Mouse (Mus musculus) thymus, adult 2 months (tissue): ENCODE results near the gene 4933424G06Rik. TPM values are rescaled to one million over a fixed set of nuclear protein-coding genes. Genes with fewer than 3 reads are reported as not detected.

Experiments used
- DNase-seq: peaks from one replicate; pipeline ENCODE4 v3.0.0; 2021
- H3K27ac ChIP-seq: fragments of 200-500 bp; 2 replicates; pipeline ENCODE4 v1.5.1; 2012; ENCODE audit warnings: low read length, control low read depth; ENCODE audit not compliant: control insufficient read depth, insufficient read depth
- H3K27me3 ChIP-seq: fragments of 200-500 bp; 2 replicates; pipeline ENCODE4 v1.6.1; 2012; ENCODE audit warnings: mild to moderate bottlenecking, low read length, moderate library complexity, mixed read lengths; ENCODE audit not compliant: control insufficient read depth, insufficient read depth
- H3K36me3 ChIP-seq: fragments of 200-500 bp; 2 replicates; pipeline ENCODE4 v1.6.1; 2012; ENCODE audit warnings: mild to moderate bottlenecking, low read length, moderate library complexity; ENCODE audit not compliant: control insufficient read depth, insufficient read depth
- H3K4me1 ChIP-seq: fragments of 200-500 bp; replicated peaks from 2 replicates; pipeline ENCODE4 v1.6.1; 2012; ENCODE audit warnings: low read length; ENCODE audit not compliant: control insufficient read depth, insufficient read depth
- H3K4me3 ChIP-seq: fragments of 200-500 bp; 2 replicates; pipeline ENCODE4 v1.5.1; 2012; ENCODE audit warnings: mild to moderate bottlenecking, low read length, control low read depth, moderate library complexity; ENCODE audit not compliant: control insufficient read depth, insufficient read depth
- CTCF ChIP-seq: fragments of 200-500 bp; IDR thresholded peaks from 2 replicates; pipeline ENCODE4 v1.5.1; 2012; ENCODE audit warnings: mild to moderate bottlenecking, control low read depth, low read length, moderate library complexity, borderline replicate concordance; ENCODE audit not compliant: control insufficient read depth, poor library complexity, insufficient read depth; ENCODE audit errors: extremely low read depth
- POLR2A ChIP-seq: fragments of 200-500 bp; IDR thresholded peaks from 2 replicates; pipeline ENCODE4 v1.6.1; 2012; ENCODE audit warnings: mild to moderate bottlenecking, low read length, control low read depth, moderate library complexity; ENCODE audit not compliant: control insufficient read depth, poor library complexity, insufficient read depth; ENCODE audit errors: extremely low read depth
- WGBS: fragments of 180-500 bp; shearing (Covaris S2); methylation state at CpG from one replicate; pipeline ENCODE4 v1.1.7; 2018; 5-methylcytosine and 5-hydroxymethylcytosine counted together
- polyA plus RNA-seq: library from polyadenylated mRNA; depleted of rRNA; stranded (reverse); fragments of >200 nt; gene quantifications from 2 replicates; pipeline ENCODE4 v1.2.3, GENCODE M21; 2012

Gene 4933424G06Rik
- polyA plus RNA-seq, 1 experiment = not detected

GRCm38 (mm10) chr1:36708626-36709025 lies 1.3 kb upstream of the 4933424G06Rik start:
- no peak for TF ChIP-seq CTCF
- TF ChIP-seq POLR2A = no peak
- H3K27ac ChIP-seq = no peak overlapping the region

DNA sequence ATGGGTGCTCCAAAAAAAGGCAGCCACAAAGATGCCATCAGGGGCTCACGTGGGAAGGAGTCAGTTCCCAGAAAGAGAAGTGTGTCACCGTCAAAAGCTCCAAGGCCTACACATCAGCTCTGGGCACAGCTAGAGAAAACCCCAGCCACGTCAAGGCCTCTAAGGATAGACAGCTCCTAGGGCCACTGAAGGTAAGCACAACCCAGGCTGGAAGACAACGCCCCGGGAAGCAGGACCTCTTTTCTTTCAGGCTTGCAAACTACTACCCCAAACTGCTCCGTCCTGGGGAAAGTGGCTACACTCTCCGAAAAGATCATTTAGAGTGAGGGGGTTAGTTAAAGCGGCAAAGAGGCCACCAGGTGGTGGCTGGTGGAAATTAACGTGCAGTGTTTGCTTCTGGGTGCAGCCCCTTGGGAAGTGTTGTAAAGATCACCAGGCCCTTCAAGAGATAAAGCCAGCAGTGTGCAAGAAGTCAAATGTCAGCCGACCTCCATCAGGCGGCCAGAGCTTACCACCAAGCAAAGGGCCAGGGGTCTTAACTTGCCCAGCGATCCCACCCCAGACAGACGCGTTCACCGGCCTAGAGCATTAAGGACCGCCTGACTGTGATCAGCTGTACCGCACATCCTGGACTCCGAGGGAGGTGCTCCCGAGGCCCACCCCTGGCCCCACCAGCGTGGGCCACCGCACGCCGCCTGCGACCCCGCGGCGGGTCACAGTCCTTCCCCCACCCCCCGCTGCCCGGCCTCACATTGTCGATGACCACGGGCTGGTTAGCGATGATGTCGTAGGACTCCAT lies 695 bp upstream of the 4933424G06Rik start:
- Histone ChIP-seq H3K36me3 (peaks cover 16% of the 10 kb centered on the region), H3K4me3 (peak overlapping the region; percentile 97), H3K27me3 (no peaks in the 10 kb centered on the region), H3K27ac (peak overlapping the region; percentile 36), H3K4me1 (peaks cover 13% of the 10 kb centered on the region)
- DNase-seq = peak; percentile 59
- 0 out of 2 replicates have a peak, but pooled peaks have one; percentile 7 for TF ChIP-seq CTCF
- TF ChIP-seq POLR2A = no peak
- under 1% methylated on average over 33 of the region's 33 CpGs for WGBS

More at GRCm38 (mm10) chr1:36708626-36709025, 1.3 kb upstream of the 4933424G06Rik start:
- Histone ChIP-seq H3K4me1 (peaks cover 13% of the 10 kb centered on the region), H3K4me3 (peak overlapping the region; percentile 97), H3K27me3 (no peaks in the 10 kb centered on the region), H3K36me3 (peaks cover 22% of the 10 kb centered on the region)
- no peak for DNase-seq
- WGBS = 93% methylated on average over 1 of the region's 1 CpGs

- no peaks in the 10 kb centered on the region; the same call in 1 of the 2 replicates for H3K36me3 ChIP-seq
- no peak overlapping the region for H3K27ac ChIP-seq
- WGBS = 94% methylated on average over 2 of the region's 2 CpGs
- H3K4me1 ChIP-seq = peaks cover 13% of the 10 kb centered on the region
- TF ChIP-seq POLR2A (no peak), CTCF (no peak)
- H3K27me3 ChIP-seq = no peaks in the 10 kb centered on the region
- no peak for DNase-seq
- no peak overlapping the region for H3K4me3 ChIP-seq
These were observed 1.2 kb downstream of the 4933424G06Rik start for GRCm38 (mm10) chr1:36711104-36711503.

- H3K27me3 ChIP-seq = no peaks in the 10 kb centered on the region
- no peaks in the 10 kb centered on the region for H3K36me3 ChIP-seq
- peaks cover 5% of the 10 kb centered on the region for H3K4me1 ChIP-seq
- no peak for DNase-seq
- no peak within 1 kb of the TSS for H3K27ac ChIP-seq
- H3K4me3 ChIP-seq = no peak within 1 kb of the TSS
- WGBS = 91% methylated on average over 5 of the region's 5 CpGs
- no peak for TF ChIP-seq POLR2A
- TF ChIP-seq CTCF = no peak
These were observed 4.4 kb downstream of the 4933424G06Rik start, which contains the start of gene Actr1b for GRCm38 (mm10) chr1:36714311-36714710. Gene Actr1b, minus strand, starts transcription at chr1:36714422.

DNA sequence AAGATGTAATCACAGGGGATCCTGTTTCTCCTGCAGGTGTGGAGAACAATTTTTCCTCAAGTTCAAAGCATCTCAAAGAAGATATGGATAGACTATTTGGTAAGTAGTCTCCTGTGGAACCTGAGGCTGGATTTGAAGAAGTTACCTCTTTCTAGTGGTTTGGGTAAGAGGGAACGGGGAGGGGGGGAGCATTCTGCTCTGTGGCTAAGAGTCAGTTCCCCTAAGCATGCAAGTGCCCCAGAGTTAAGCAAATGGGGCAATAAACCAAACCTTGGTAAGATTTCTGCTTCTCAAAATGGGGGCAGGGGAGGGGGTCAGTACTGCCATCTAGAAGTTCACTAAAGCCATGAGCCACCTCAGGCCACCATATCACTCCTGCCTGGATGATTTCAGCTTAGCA lies 8.8 kb downstream of the 4933424G06Rik start:
- Histone ChIP-seq H3K4me3 (no peak overlapping the region), H3K27me3 (no peaks in the 10 kb centered on the region), H3K36me3 (no peaks in the 10 kb centered on the region), H3K4me1 (peaks cover 30% of the 10 kb centered on the region), H3K27ac (no peak overlapping the region)
- DNase-seq = no peak
- WGBS = 21% methylated on average over 1 of the region's 1 CpGs
- TF ChIP-seq POLR2A = no peak
- TF ChIP-seq CTCF = no peak

DNA sequence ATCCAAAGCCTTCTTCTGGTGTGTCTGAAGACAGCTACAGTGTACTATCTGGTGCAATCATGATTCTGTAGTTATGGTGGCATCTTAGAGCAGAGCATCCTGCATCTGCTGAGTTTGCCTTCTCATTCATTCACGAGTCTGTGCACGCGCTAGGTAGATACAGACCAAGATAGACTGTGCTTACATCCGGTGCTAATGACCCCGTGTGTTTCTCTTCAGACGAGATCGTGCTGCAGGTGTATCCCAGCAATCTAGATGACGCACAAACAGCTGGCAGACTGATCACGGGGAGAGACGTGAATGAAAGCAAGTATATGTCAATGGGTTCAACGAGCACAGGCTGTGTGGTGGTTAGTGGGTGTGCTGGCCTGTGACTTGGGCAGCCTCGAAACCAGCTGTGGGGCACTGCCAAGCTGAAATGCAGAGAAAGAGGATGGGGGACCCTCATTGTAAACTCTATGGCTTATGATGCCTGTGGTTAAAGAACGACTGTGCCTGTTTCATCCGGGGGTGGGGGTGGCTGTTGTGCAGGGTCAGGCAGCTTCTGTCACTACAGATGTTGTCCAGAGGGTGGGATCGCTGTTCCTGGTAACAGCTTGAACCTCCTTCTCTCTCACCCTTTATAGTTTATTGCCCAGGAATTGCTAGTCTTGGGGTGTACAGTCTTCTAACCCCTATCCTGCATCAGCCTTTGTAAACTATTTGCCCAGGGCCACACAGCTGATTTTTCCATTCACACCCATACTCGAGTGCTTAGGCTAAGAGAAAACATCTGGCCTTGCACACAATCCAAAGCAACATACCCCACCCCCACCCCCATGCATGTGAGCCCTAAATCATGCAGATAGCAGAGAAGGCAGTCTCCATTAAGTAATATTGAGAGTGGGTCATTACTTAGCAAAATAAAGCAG lies 13.5 kb downstream of the 4933424G06Rik start:
- Histone ChIP-seq H3K4me3 (no peak overlapping the region), H3K36me3 (no peaks in the 10 kb centered on the region), H3K27me3 (no peaks in the 10 kb centered on the region), H3K27ac (peak overlapping the region; percentile 45; the same call in 1 of the 2 replicates), H3K4me1 (peaks cover 30% of the 10 kb centered on the region)
- DNase-seq = peak; percentile 16
- TF ChIP-seq POLR2A (no peak), CTCF (no peak)
- 26% methylated on average over 16 of the region's 16 CpGs for WGBS
